Mouse (Mus musculus): ENCODE results near the gene Spata17. TPM values are rescaled to one million over a fixed set of nuclear protein-coding genes. Genes with fewer than 3 reads are reported as not detected.

The Spata17 gene
- polyA plus RNA-seq, 1 experiment from 2014 or later = 1.2 TPM

DNA sequence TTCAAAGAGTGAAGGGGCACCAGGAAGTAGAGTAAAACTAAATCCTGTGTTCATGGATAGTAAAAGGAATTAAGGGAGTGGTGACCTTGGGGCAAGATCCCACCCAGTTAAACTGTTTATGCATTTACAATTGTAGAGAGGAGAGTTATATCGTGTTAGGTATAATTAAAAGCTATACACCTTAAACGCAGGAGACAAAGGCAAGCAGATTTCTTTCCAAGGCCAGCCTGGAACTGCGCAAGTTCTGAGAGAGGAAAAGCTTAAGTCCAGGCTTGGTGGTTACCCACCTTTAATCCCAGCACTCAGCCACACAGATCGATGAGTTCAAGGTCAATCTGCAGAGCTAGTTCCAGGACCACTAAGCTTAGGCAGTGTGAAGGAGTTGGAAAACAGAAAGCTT is 4.5 kb downstream of the Spata17 start:
- Histone ChIP-seq H3K4me3 (replicated peaks; ENCODE audit: low read depth, low read length) (no peak overlapping the region), H3K27me3 (ENCODE audit: control insufficient read depth, insufficient read depth, low read length) (no peaks in the 10 kb centered on the region), H3K27ac (replicated peaks; ENCODE audit: low read depth, low read length) (no peak overlapping the region), H3K9me3 (ENCODE audit: control insufficient read depth, low read length) (no peaks in the 10 kb centered on the region), H3K9ac (replicated peaks; ENCODE audit: low read length) (no peak overlapping the region), H3K36me3 (ENCODE audit: control insufficient read depth, insufficient read depth, low read length) (no peaks in the 10 kb centered on the region), H3K4me1 (ENCODE audit: control insufficient read depth, insufficient read depth, low read length) (0 out of 2 replicates have a peak, but pooled peaks cover 2% of the 10 kb centered on the region), H3K4me2 (ENCODE audit: low read length) (no peak overlapping the region)
- WGBS = 90% methylated on average over 4 of the region's 4 CpGs
- ATAC-seq (ENCODE audit: low FRiP score, low TSS enrichment) (no peak), DNase-seq (no peak)

DNA sequence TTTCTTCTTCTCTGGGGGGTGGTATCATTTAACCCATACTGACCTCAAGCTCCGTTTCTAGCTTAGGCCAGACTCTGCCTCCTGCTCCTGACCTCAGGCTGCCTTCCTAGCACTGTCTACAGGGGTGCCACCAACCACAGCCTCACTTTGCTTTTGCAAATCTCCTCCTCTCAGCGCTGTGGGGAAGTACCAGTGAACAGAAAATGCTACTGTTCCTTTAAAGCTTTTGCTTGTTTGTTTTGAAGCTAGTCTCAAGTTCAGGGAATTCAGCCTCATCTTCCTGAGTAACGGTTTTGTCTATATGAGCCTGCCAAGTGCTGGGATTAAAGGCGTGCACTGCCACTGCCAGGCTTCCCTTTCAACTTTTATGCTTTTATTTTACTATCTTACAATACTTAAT is 5.8 kb downstream of the Spata17 start:
- Histone ChIP-seq H3K9me3 (ENCODE audit: control insufficient read depth, low read length) (no peaks in the 10 kb centered on the region), H3K36me3 (ENCODE audit: control insufficient read depth, insufficient read depth, low read length) (no peaks in the 10 kb centered on the region), H3K27me3 (ENCODE audit: control insufficient read depth, insufficient read depth, low read length) (no peaks in the 10 kb centered on the region), H3K4me3 (replicated peaks; ENCODE audit: low read depth, low read length) (no peak overlapping the region), H3K4me1 (ENCODE audit: control insufficient read depth, insufficient read depth, low read length) (no peaks in the 10 kb centered on the region), H3K27ac (replicated peaks; ENCODE audit: low read depth, low read length) (no peak overlapping the region), H3K9ac (replicated peaks; ENCODE audit: low read length) (no peak overlapping the region), H3K4me2 (ENCODE audit: low read length) (no peak overlapping the region)
- 59% methylated on average over 4 of the region's 4 CpGs for WGBS
- ATAC-seq (ENCODE audit: low FRiP score, low TSS enrichment) (no peak), DNase-seq (no peak)

DNA sequence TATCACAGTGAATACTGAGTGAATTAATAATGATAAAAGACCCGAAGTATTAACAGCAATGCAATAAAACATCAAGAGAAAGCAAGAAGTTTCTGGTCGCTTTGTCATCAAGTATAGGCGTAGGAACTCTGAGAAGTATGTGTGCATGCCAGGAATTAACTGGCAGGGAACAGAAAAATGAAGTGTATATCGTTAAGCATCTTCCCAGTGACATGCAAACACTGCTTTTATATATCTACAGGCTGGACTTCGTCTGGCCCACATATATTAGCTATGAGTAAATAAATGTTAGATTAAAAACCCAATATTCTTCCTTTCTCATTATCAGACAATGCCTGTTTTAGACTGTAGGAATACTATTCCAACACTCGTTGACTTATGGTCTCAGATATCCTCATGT is 9.8 kb downstream of the Spata17 start:
- WGBS = 91% methylated on average over 6 of the region's 6 CpGs
- no peaks in the 10 kb centered on the region for H3K4me1 ChIP-seq (ENCODE audit: control insufficient read depth, insufficient read depth, low read length)
- ATAC-seq (ENCODE audit: low FRiP score, low TSS enrichment) (no peak), DNase-seq (no peak)
- no peaks in the 10 kb centered on the region for H3K9me3 ChIP-seq (ENCODE audit: control insufficient read depth, low read length)
- no peaks in the 10 kb centered on the region for H3K36me3 ChIP-seq (ENCODE audit: control insufficient read depth, insufficient read depth, low read length)
- no peak overlapping the region for H3K4me3 ChIP-seq (replicated peaks; ENCODE audit: low read depth, low read length)
- no peak overlapping the region for H3K27ac ChIP-seq (replicated peaks; ENCODE audit: low read depth, low read length)
- no peak overlapping the region for H3K4me2 ChIP-seq (ENCODE audit: low read length)
- no peaks in the 10 kb centered on the region for H3K27me3 ChIP-seq (ENCODE audit: control insufficient read depth, insufficient read depth, low read length)
- no peak overlapping the region for H3K9ac ChIP-seq (replicated peaks; ENCODE audit: low read length)

DNA sequence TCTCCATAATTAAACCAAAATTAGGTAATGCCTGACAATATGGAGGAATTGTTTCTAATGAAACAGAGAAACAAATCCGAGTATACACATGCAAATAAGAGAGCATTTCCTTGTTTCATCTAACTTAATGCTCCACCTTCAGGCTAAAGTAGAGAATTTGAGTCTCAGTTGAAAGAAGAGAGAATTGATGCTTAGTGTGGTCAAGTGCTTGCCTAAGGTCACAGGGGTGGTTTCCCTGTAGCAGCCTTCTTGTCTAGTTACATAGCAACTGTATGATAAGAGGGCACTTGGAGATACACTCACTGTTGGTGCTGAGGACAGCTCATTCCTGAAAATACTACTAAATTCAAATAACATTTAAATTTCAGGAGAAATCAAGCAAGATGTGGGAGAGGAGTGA is 36.7 kb downstream of the Spata17 start:
- 55% methylated on average over 1 of the region's 1 CpGs for WGBS
- no peaks in the 10 kb centered on the region for H3K36me3 ChIP-seq (ENCODE audit: control insufficient read depth, insufficient read depth, low read length)
- H3K4me2 ChIP-seq (ENCODE audit: low read length) = no peak overlapping the region
- H3K4me1 ChIP-seq (ENCODE audit: control insufficient read depth, insufficient read depth, low read length) = no peaks in the 10 kb centered on the region
- H3K9me3 ChIP-seq (ENCODE audit: control insufficient read depth, low read length) = no peaks in the 10 kb centered on the region
- no peaks in the 10 kb centered on the region for H3K27me3 ChIP-seq (ENCODE audit: control insufficient read depth, insufficient read depth, low read length)
- H3K27ac ChIP-seq (replicated peaks; ENCODE audit: low read depth, low read length) = no peak overlapping the region
- no peak overlapping the region for H3K9ac ChIP-seq (replicated peaks; ENCODE audit: low read length)
- DNase-seq (no peak), ATAC-seq (ENCODE audit: low FRiP score, low TSS enrichment) (no peak)
- H3K4me3 ChIP-seq (replicated peaks; ENCODE audit: low read depth, low read length) = no peak overlapping the region

DNA sequence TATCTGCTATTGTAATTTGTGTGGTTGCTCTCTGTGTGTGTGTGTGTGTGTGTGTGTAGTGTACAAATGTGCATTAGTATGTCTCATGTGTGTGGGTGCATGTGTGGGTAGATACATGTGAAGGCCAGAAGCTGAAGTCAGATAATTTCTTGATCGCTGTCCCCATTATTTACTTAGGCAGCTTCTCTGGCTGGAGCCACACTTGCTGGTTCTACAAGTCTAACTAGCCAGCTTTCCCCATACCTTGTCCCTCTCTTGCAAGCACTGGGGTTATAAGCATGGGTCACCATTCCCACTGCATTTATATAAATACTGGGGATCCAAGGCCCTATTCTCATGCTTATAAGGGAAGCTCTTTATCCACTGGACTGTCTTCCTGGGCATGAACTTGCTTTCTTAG is 39.3 kb downstream of the Spata17 start:
- no peaks in the 10 kb centered on the region for H3K9me3 ChIP-seq (ENCODE audit: control insufficient read depth, low read length)
- H3K27me3 ChIP-seq (ENCODE audit: control insufficient read depth, insufficient read depth, low read length) = no peaks in the 10 kb centered on the region
- ATAC-seq (ENCODE audit: low FRiP score, low TSS enrichment) (no peak), DNase-seq (no peak)
- no peak overlapping the region for H3K9ac ChIP-seq (replicated peaks; ENCODE audit: low read length)
- no peaks in the 10 kb centered on the region for H3K36me3 ChIP-seq (ENCODE audit: control insufficient read depth, insufficient read depth, low read length)
- H3K4me2 ChIP-seq (ENCODE audit: low read length) = no peak overlapping the region
- WGBS = 96% methylated on average over 1 of the region's 1 CpGs
- H3K27ac ChIP-seq (replicated peaks; ENCODE audit: low read depth, low read length) = no peak overlapping the region
- no peaks in the 10 kb centered on the region for H3K4me1 ChIP-seq (ENCODE audit: control insufficient read depth, insufficient read depth, low read length)
- no peak overlapping the region for H3K4me3 ChIP-seq (replicated peaks; ENCODE audit: low read depth, low read length)

DNA sequence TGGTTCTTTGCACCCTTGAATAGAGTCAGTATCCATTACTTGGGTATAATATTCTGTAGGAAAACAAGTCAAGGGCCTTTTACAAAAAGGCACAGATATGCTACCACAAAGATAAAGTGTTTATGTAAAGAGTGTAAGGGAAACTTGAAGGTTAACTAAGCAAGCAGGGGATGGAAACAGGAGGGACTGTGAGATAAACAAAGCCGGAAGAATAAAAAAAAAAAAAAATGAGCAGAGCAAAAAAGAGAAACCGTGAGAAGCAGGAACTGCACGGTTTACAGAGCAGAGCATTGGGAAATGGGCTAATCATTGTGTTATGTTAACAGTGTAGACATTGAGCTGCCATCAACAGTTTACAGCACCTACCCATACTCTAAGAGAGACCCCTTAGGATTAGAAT is 44.9 kb downstream of the Spata17 start:
- Histone ChIP-seq H3K27ac (replicated peaks; ENCODE audit: low read depth, low read length) (no peak overlapping the region), H3K27me3 (ENCODE audit: control insufficient read depth, insufficient read depth, low read length) (no peaks in the 10 kb centered on the region), H3K36me3 (ENCODE audit: control insufficient read depth, insufficient read depth, low read length) (no peaks in the 10 kb centered on the region), H3K9ac (replicated peaks; ENCODE audit: low read length) (no peak overlapping the region), H3K9me3 (ENCODE audit: control insufficient read depth, low read length) (no peaks in the 10 kb centered on the region; the same call in 1 of the 2 replicates), H3K4me3 (replicated peaks; ENCODE audit: low read depth, low read length) (no peak overlapping the region), H3K4me2 (ENCODE audit: low read length) (no peak overlapping the region), H3K4me1 (ENCODE audit: control insufficient read depth, insufficient read depth, low read length) (no peaks in the 10 kb centered on the region)
- ATAC-seq (ENCODE audit: low FRiP score, low TSS enrichment) = no peak
- no peak for DNase-seq
- WGBS = 81% methylated on average over 3 of the region's 3 CpGs

DNA sequence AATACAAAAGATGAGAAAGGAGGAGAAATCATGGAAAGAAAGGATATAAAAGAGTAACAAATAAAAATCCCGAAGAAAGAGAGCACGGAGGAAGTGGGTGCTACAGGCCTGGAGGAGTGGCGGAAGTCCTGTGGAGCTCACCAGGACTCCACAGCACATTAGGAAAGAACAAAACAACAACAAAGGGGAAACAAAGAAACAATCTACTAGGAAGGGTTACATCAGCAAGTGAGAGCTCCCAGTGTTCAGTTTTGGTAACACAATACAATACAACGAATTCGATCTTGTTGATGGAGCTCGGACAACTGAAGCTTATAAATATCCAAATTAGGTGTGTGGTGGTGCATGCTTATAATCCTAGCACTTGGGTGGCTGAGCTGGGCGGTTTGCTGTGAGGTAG is 45.6 kb downstream of the Spata17 start:
- no peaks in the 10 kb centered on the region for H3K27me3 ChIP-seq (ENCODE audit: control insufficient read depth, insufficient read depth, low read length)
- H3K4me2 ChIP-seq (ENCODE audit: low read length) = no peak overlapping the region
- no peak overlapping the region for H3K4me3 ChIP-seq (replicated peaks; ENCODE audit: low read depth, low read length)
- H3K9me3 ChIP-seq (ENCODE audit: control insufficient read depth, low read length) = no peaks in the 10 kb centered on the region; the same call in 1 of the 2 replicates
- H3K9ac ChIP-seq (replicated peaks; ENCODE audit: low read length) = no peak overlapping the region
- DNase-seq (no peak), ATAC-seq (ENCODE audit: low FRiP score, low TSS enrichment) (no peak)
- H3K27ac ChIP-seq (replicated peaks; ENCODE audit: low read depth, low read length) = no peak overlapping the region
- WGBS = 62% methylated on average over 7 of the region's 7 CpGs
- no peaks in the 10 kb centered on the region for H3K36me3 ChIP-seq (ENCODE audit: control insufficient read depth, insufficient read depth, low read length)
- H3K4me1 ChIP-seq (ENCODE audit: control insufficient read depth, insufficient read depth, low read length) = no peaks in the 10 kb centered on the region

DNA sequence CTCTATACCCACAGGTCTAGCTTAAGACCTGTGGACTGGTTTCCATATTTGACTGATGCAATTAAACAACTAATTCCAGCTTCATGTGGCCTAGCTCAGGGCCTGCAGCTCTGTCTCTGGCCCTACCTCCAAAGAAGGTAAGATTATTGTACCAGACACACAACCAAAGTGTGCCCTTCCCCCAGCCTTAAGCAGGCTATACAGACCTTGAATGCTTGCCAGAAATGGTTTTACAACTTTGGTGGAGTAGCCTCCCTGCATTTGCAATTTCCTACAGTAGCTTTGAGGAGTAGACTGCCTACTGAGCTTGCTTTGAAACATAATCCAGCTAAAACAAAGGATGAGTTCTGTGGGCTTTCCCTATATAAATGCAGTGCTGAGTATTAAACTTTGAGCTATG is 51.7 kb downstream of the Spata17 start:
- DNase-seq (no peak), ATAC-seq (ENCODE audit: low FRiP score, low TSS enrichment) (no peak)

DNA sequence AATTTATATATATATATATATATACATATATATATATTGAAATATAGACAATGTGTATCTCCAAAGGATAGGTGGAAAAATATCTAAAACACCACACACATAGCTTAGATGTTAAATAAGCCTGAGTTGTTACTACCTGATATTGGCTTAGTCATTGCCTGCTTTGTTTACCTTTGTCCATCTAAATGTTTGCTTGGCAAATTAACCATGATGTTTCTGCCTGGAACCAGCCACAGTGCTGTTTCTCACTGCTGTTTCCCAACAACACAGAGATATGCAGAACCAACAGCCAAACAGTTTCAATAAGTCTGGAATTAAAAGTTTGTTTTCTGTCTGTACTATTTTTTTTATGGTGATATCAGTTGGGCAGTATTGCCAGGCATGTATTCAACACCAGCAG is 59.6 kb downstream of the Spata17 start:
- Histone ChIP-seq H3K4me1 (ENCODE audit: control insufficient read depth, insufficient read depth, low read length) (no peaks in the 10 kb centered on the region), H3K4me2 (ENCODE audit: low read length) (no peak overlapping the region), H3K36me3 (ENCODE audit: control insufficient read depth, insufficient read depth, low read length) (no peaks in the 10 kb centered on the region), H3K27ac (replicated peaks; ENCODE audit: low read depth, low read length) (no peak overlapping the region), H3K9me3 (ENCODE audit: control insufficient read depth, low read length) (no peaks in the 10 kb centered on the region), H3K27me3 (ENCODE audit: control insufficient read depth, insufficient read depth, low read length) (no peaks in the 10 kb centered on the region), H3K4me3 (replicated peaks; ENCODE audit: low read depth, low read length) (no peak overlapping the region), H3K9ac (replicated peaks; ENCODE audit: low read length) (no peak overlapping the region)
- no peak for DNase-seq
- no peak for ATAC-seq (ENCODE audit: low FRiP score, low TSS enrichment)

More for the DNA sequence above, 51.7 kb downstream of the Spata17 start:
- no peak overlapping the region for H3K27ac ChIP-seq (replicated peaks; ENCODE audit: low read depth, low read length)
- no peaks in the 10 kb centered on the region; the same call in 1 of the 2 replicates for H3K9me3 ChIP-seq (ENCODE audit: control insufficient read depth, low read length)
- H3K4me3 ChIP-seq (replicated peaks; ENCODE audit: low read depth, low read length) = no peak overlapping the region
- no peak overlapping the region for H3K9ac ChIP-seq (replicated peaks; ENCODE audit: low read length)
- no peaks in the 10 kb centered on the region for H3K36me3 ChIP-seq (ENCODE audit: control insufficient read depth, insufficient read depth, low read length)
- no peak overlapping the region for H3K4me2 ChIP-seq (ENCODE audit: low read length)
- no peaks in the 10 kb centered on the region for H3K4me1 ChIP-seq (ENCODE audit: control insufficient read depth, insufficient read depth, low read length)
- no peaks in the 10 kb centered on the region for H3K27me3 ChIP-seq (ENCODE audit: control insufficient read depth, insufficient read depth, low read length)

All from midbrain, embryonic 14.5 days (tissue).